Mouse (Mus musculus): ENCODE measurements at regions not wholly inside any gene's neighbourhood (a gene's known extent, or its start where the extent isn't known, plus 50 kb on each side); places are given as distances from the start of the nearest gene placed in this dataset.

- H3K4me3 ChIP-seq (ENCODE audit: insufficient read depth in 1 of 2, low read depth in 2 of 2, low read length in 2 of 2), result no peak overlapping the region
- TF ChIP-seq EP300 (IDR thresholded peaks at IDR 0.05; ENCODE audit: low read depth) (no peak), CTCF (IDR thresholded peaks at IDR 0.05; ENCODE audit: low read depth) (no peak)
- no peaks in the 10 kb centered on the region for H3K27me3 ChIP-seq (ENCODE audit: control insufficient read depth, insufficient read depth, low read length)
- no peaks in the 10 kb centered on the region for H3K4me1 ChIP-seq (replicated peaks; ENCODE audit: control insufficient read depth in 2 of 2, insufficient read depth in 2 of 2, low read length in 1 of 2)
- H3K4me2 ChIP-seq (ENCODE audit: low read depth), result no peak overlapping the region
- ATAC-seq (ENCODE audit: insufficient read depth) (no peak), DNase-seq (ENCODE audit: low read depth in 3 of 3, low spot score in 3 of 3) (no peak)
- no peaks in the 10 kb centered on the region for H3K36me3 ChIP-seq (replicated peaks; ENCODE audit: control insufficient read depth, insufficient read depth, low read depth)
- WGBS (ENCODE audit: insufficient replicate concordance), result 52% methylated on average over 10 of the region's 10 CpGs
- H3K27ac ChIP-seq, result no peak overlapping the region
- no peaks in the 10 kb centered on the region for H3K9me3 ChIP-seq (ENCODE audit: control insufficient read depth, low read length)
- no peak overlapping the region for H3K9ac ChIP-seq (replicated peaks)
Measured at GRCm38 (mm10) chr6:31345366-31346084, 53.0 kb upstream of the Mkln1 start.

- WGBS (ENCODE audit: insufficient replicate concordance), result 82% methylated on average over 4 of the region's 4 CpGs
- Histone ChIP-seq H3K4me1 (replicated peaks; ENCODE audit: control insufficient read depth in 2 of 2, insufficient read depth in 2 of 2, low read length in 1 of 2) (no peaks in the 10 kb centered on the region), H3K4me3 (ENCODE audit: insufficient read depth in 1 of 2, low read depth in 2 of 2, low read length in 2 of 2) (no peak overlapping the region), H3K9ac (replicated peaks) (no peak overlapping the region), H3K4me2 (ENCODE audit: low read depth) (no peak overlapping the region), H3K27me3 (ENCODE audit: control insufficient read depth, insufficient read depth, low read length) (no peaks in the 10 kb centered on the region), H3K27ac (no peak overlapping the region), H3K9me3 (ENCODE audit: control insufficient read depth, low read length) (no peaks in the 10 kb centered on the region), H3K36me3 (replicated peaks; ENCODE audit: control insufficient read depth, insufficient read depth, low read depth) (no peaks in the 10 kb centered on the region)
- ATAC-seq (ENCODE audit: insufficient read depth) (no peak), DNase-seq (ENCODE audit: low read depth in 3 of 3, low spot score in 3 of 3) (no peak)
- TF ChIP-seq EP300 (IDR thresholded peaks at IDR 0.05; ENCODE audit: low read depth), result no peak
- no peak for TF ChIP-seq CTCF (IDR thresholded peaks at IDR 0.05; ENCODE audit: low read depth)
Measured at GRCm38 (mm10) chr6:31348333-31348732, 50.2 kb upstream of the Mkln1 start.

MicroRNAs encoded in the stretch of these regions (microRNA counts, 519-probe panel; counts per million panel counts)
- 6,668 counts per million, percentile 60 among the panel's probes with 10 or more counts for microRNA mmu-miR-29a

Small RNA genes in the stretch of these regions (microRNA-seq; reads per million reads assigned to microRNA genes)
- gene Mir29a (1,353 reads per million, percentile 76 among the genes with 10 or more reads in this experiment), gene Mir29b-1 (13.1 reads per million, percentile 25 among the genes with 10 or more reads in this experiment)

Data from liver, embryonic 14.5 days (tissue).